Mouse (Mus musculus): ENCODE measurements around the gene H2afv. TPM values are rescaled to one million over a fixed set of nuclear protein-coding genes. Genes with fewer than 3 reads are reported as not detected.
A peak's percentile ranks its signal among the peaks of the same experiment; 100 is the strongest.
"Not testable (repeated sequence)": the region's sequence is repeated elsewhere in the genome, so short reads cannot be mapped to it uniquely, and the experiment has no call there.

The H2afv gene
- total RNA-seq, 2 experiments from 2014 or later, result 57.1 to 59.4 TPM

DNA sequence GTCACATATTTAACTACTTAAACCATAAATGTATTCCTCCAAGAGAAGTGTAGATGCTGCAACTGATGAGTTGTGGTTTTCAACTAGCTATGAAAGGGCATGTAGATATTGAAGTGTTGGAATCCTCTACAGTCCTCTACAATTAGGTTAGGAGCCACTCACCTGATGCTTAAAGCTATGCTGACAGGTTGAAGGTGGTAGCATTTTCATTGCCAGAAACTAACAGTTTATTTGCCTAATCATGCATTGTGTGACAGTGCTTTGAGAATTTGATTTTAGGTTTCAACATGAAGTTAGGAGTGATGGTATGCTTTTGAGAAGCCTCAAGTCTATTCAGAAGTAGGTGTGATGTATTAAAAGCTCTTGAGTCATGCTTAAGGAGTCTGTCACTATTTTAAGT lies 26.8 kb downstream of the H2afv start:
- DNase-seq, result no peak
- intact Hi-C loops (cut with DNase I), result no loop called here

DNA sequence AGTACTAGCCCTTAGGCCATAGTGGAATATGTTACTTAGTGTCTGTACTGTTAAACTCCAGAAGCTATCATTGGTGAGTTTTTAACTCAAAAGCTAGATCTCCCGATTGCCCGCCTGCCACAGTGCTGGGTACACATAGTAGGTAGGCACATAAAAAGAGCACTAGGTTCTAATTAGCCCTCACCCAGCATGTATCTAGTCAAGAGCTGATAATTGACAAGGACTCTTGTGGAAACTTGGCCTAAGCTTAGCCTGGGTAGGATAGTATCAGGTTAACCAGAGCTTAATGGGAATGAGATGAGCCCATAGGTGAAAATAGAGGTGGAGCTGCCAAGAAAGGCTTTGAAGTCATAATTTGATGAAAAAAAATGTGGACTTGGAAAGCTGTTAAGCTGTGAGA lies 27.2 kb downstream of the H2afv start:
- DNase-seq, result no peak
- intact Hi-C loops (cut with DNase I), result no loop called here

DNA sequence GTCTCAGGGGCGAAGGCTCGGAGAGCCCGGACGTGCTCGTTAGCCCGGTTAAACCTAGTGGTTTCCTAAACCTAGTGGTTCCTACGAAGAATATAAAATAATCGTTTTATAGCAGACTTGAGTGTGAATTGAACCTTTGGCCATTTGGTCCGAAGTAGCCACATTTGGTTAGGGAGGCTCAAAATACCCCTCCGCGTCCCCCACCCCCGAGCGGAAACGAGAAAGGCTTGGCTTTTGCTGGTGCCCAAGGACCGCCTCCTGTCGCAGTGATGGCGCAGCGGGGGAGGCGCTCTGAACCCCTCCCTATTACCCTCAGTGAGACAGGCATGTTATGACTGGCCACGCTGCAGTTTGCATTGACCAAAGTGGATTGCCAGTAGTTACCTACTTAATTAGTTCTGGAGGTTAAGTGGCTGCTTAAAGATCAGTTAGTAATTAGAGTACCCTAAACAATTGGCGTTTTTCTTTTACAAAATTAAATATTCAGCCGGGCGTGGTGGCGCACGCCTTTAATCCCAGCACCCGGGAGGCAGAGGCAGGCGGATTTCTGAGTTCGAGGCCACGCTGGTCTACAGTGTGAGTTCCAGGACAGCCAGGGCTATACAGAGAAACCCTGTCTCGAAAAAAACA lies 27.7 kb downstream of the H2afv start:
- peak; percentile 77 to 82 for DNase-seq
- intact Hi-C loops (cut with DNase I), result no loop called here

GRCm38 (mm10) chr11:6415551-6416404 lies 28.5 kb downstream of the H2afv start:
- intact Hi-C loops (cut with DNase I), result no loop called here
- DNase-seq, result peak; percentile 99

DNA sequence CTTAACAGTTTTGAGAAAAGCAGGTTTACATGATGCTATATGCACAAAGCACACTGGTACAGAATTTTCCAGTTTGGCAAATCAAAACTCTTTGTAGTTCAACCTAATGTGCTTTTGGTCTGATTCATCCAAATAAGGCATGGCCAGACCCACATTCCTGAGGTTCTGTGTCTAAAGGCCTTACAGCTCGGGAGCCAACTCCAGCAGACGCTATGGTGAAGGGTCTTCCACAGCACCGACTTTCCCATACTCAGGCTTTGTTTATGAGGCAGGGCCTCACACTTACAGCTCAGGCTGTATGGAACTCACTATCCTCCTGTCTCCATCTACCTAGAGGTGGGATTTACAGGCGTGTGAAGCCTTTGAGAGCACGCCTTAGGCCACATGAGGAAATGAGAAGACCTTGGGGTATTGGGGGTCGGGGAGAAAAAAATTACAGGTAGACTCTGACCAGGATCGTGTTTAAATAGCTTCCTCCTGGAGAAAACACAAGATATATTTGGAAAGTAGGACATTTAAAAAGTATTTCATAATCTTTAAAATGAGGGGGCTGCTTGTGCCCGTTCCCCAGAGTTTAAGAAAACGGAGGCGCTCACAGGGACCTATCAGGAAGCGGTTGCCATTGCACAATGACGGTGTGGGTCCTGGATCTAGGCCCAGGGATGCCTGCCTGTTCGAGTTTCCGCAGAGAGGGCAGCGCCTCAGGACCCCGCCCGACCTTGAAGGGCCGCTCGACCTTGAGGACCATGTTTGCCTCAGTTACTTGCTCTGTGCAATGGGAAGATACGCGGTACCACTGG lies 29.3 kb downstream of the H2afv start, which contains the start of gene Ppia:
Gene Ppia, plus strand, starts transcription at position 693 of the 800 bp plus-strand sequence.
- intact Hi-C loops (cut with DNase I), result no loop called here
- no peak for DNase-seq

DNA sequence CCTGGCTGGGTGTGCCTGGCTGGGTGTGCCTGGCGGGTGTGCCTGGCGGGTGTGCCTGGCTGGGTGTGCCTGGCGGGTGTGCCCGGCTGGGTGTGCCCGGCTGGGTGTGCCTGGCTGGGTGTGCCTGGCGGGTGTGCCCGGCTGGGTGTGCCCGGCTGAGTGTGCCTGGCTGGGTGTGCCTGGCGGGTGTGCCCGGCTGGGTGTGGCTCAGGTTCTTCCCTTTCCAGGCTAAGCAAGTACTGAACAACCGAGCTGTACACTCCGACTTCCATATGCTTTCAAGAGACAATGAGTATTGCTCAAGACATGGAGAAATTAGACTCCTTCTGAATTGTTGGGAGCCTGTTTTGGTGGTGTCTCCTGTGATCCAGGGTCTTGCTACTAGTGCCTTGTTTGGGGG lies 31.0 kb downstream of the H2afv start:
- DNase-seq, result no peak
- intact Hi-C loops (cut with DNase I), result no loop called here

DNA sequence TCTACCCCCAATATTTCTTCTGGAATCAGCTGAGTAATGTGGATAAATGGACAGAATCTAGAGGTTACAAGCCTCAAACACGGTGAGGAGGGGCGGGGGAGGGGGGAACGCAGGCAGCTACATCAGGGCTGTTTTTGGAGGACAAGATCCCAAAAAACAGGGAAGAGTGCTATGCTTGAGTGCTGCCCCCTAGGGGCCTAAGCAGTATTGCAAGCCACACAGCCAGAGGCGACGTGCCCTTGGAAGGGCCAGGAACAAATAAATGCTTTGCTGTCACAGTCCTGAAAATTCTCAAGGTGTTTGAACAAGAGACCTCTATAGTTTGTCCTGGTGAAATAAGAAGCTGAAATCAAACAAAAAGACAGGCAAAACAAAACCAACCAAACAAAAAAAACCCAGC lies 32.6 kb downstream of the H2afv start:
- peak; percentile 87 to 93 for DNase-seq
- intact Hi-C loops (cut with DNase I), result loop anchor here (2.0 kb wide), 1 partner anchor 45 kb away; no protein-coding TSS in a partner anchor

- DNase-seq, result not testable (repeated sequence)
- intact Hi-C loops (cut with DNase I), result loop anchor here (2.0 kb wide), 1 partner anchor 44 kb away; no protein-coding TSS in a partner anchor
Measured at GRCm38 (mm10) chr11:6410755-6411154, 33.5 kb downstream of the H2afv start.

DNA sequence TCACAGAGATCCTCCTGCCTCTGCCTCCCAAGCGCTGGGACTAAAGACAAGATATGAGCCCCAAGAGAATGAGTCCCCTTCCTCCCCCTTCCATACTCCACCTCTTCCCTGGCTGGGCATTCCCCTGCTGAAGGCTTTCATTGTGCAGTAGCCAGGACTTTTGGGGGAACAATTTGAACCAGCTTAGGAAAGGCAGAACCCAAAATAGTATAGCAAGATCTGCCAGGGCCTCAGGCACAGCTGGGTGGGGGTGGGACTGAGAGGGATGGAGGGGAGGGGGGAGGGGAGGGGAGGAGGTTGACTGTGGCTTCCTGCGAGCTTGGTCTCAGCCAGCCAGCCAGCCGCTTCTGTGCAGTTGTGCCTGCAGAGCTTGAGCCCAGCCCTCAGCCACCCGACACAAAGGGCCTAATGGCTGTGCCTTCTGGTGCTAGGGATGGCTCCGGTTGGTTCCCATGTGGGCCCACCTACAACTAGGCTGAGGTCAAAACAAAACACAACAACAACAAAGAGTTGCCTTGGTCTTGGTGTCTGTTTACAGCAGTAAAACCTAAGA lies 34.1 kb downstream of the H2afv start:
- no peak for DNase-seq
- intact Hi-C loops (cut with DNase I), result loop anchor here (2.0 kb wide), 1 partner anchor 43 kb away; no protein-coding TSS in a partner anchor

GRCm38 (mm10) chr11:6407162-6407621 lies 37.1 kb downstream of the H2afv start:
- DNase-seq, result no peak
- intact Hi-C loops (cut with DNase I), result no loop called here

GRCm38 (mm10) chr11:6406251-6407161 lies 37.7 kb downstream of the H2afv start:
- intact Hi-C loops (cut with DNase I), result no loop called here
- DNase-seq, result peak; percentile 72 to 76

DNA sequence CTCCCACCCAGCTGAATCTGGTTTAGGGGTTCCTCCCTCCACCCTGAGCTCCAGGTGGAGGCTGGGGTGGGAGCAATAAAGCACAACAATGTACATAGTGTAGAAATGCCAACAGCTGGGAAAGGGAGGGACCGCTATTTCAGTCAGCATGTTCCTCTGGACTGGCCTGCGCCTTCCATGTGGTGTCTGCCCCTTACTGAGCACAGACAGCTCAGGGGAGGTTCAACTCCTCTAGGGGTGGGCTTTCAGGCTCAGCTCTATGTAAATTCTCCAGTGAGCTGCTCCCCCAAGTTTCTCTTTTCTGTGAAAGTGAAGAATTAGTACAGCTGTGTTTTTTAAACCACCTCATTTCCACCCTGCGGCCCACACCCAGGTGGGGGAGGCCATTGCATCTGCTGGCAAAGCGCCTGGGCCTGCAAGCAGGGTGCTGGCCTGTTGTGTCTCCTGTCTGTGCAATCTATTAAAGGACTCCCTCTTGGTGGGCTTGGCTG lies 38.6 kb downstream of the H2afv start:
- DNase-seq, result peak; percentile 60 to 73
- intact Hi-C loops (cut with DNase I), result no loop called here

DNA sequence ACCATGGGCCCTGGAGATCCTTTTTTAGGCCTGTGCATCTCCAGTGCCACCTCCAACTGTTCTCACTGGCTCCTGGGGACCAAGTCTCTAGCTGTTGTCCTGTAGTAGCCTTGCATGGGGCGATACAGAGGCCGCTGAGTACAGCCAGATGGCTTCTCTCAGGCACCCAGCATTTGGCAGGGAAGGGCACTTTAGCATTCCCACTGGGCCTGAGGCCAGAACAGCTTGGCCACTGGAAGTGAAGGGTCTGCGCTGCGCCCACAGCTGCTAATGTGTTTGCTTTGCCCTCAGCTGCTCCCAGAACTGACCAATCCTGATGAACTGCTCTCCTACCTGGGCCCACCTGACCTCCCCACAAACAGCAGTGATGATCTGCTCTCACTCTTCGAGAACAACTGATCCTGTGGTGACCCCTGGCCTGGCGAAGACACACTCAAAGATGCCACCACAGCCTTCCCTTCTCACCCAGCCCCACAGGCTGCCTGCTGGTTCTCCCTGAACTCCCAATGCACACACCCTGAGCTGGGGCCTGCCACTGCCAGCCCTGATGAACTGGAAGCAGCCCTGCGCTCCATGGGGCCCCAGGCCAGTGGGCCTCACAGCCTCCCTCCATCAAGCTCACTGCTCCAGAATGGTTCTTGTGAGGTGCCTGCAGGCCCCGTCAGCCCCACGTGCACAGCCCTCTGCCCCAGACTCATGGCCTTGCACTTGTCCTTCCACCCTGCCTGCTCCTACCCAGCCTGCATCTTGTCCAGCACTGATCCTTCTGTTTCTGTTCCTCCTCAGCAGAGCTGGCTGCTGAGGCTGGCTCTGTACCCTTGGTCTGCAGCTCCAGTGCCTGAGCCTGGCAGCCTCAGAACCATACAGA lies 39.3 kb downstream of the H2afv start:
- peak; percentile 49 to 75 for DNase-seq

GRCm38 (mm10) chr11:6403830-6404405 lies 40.3 kb downstream of the H2afv start:
- no peak for DNase-seq
- intact Hi-C loops (cut with DNase I), result no loop called here

More for the DNA sequence above, 39.3 kb downstream of the H2afv start:
- intact Hi-C loops (cut with DNase I), result no loop called here

GRCm38 (mm10) chr11:6402515-6403510 lies 41.4 kb downstream of the H2afv start:
- intact Hi-C loops (cut with DNase I), result no loop called here
- DNase-seq, result peak; percentile 74 to 83

- no peak for DNase-seq
- intact Hi-C loops (cut with DNase I), result no loop called here
Measured at GRCm38 (mm10) chr11:6398141-6398540, 46.1 kb downstream of the H2afv start.

DNA sequence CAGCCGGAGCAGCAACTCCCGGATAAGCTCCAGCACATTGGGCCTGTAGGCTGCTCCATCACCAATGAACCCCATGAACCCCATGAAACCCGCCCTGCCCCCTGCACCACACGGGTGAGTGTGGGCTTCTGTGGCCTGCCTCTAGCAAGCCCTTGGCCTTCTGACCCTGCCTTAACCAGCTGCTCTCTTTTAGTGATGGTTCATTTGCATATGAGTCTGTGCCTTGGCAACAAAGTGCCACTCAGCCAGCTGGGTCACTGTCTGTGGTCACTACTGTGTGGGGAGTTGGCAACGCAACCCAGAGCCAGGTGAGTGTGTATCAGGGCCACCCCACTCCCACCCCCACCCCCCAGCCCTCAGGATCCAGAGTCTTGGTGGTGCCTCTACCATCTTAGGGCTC lies 48.7 kb downstream of the H2afv start:
- intact Hi-C loops (cut with DNase I), result no loop called here

More for the DNA sequence above, 48.7 kb downstream of the H2afv start:
- no peak for DNase-seq
